Mouse (Mus musculus): ENCODE measurements around the gene Epgn.

GRCm38 (mm10) chr5:91027164-91027563, at the start of gene Epgn:
- TF ChIP-seq CTCF (IDR thresholded peaks at IDR 0.05; ENCODE audit: control insufficient read depth, insufficient read depth, insufficient replicate concordance, low read depth, low read length) (no peak), POLR2A (IDR thresholded peaks at IDR 0.05; ENCODE audit: control insufficient read depth, low read depth, low read length) (no peak)
